Mouse (Mus musculus): ENCODE data around the gene Tpbgl. TPM values are rescaled to one million over a fixed set of nuclear protein-coding genes. Genes with fewer than 3 reads are reported as not detected.

The Tpbgl gene
- polyA plus RNA-seq, 1 experiment = 0.01 TPM

DNA sequence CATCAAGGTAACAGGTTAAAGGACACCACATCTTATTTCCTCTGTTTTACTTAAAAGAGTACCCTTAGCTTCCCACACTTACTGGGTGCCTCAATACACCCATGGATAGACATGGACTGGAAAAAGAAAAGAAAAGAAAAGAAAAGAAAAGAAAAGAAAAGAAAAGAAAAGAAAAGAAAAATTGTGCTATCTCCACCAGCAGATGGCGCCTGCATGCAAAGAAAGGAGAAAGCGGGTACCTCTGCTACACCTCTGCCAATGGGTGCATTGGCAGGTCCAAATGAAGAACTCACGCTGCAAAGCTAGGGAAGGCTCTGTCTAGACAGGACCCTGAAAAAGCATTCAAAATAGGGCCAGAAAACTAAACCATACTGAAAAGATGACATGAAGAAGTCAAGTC lies 8.0 kb downstream of the Tpbgl start:
- TF ChIP-seq GATA1 (IDR thresholded peaks at IDR 0.05; ENCODE audit: low read length) (no peak), TAL1 (IDR thresholded peaks at IDR 0.05; ENCODE audit: low read length) (no peak)
- peaks cover 79% of the 10 kb centered on the region for H3K27me3 ChIP-seq (ENCODE audit: control insufficient read depth)
- H3K9me3 ChIP-seq (ENCODE audit: control insufficient read depth, low read length) = peaks cover 9% of the 10 kb centered on the region
- H3K4me3 ChIP-seq (replicated peaks) = no peak overlapping the region
- H3K36me3 ChIP-seq (ENCODE audit: control insufficient read depth) = no peaks in the 10 kb centered on the region
- H3K4me1 ChIP-seq (ENCODE audit: control insufficient read depth) = no peaks in the 10 kb centered on the region; the same call in 1 of the 2 replicates

DNA sequence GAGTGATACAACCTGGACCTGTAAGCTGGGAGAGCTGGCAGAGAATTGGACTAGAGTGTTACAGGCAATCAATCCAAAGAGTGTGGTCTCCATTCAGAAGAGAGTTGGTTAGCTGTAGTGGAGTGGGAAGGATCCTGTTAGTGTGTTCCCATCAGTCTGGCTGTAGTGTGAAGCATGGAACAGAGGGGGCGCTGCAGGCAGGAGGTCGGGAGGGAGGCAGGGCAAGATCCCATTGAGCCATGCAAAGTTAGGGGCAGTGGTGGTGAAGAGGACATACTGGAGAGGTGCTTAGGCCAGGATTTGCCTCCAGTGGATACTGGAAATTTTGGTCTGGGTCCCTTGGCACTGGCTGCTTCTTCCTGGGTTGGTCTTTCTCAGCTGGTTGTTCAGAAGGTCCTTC lies 8.6 kb downstream of the Tpbgl start:
- Histone ChIP-seq H3K9me3 (ENCODE audit: control insufficient read depth, low read length) (peaks cover 9% of the 10 kb centered on the region), H3K4me1 (ENCODE audit: control insufficient read depth) (no peaks in the 10 kb centered on the region; the same call in 1 of the 2 replicates), H3K36me3 (ENCODE audit: control insufficient read depth) (no peaks in the 10 kb centered on the region), H3K27me3 (ENCODE audit: control insufficient read depth) (peaks cover 73% of the 10 kb centered on the region), H3K4me3 (replicated peaks) (no peak overlapping the region)
- no peak for TF ChIP-seq TAL1 (IDR thresholded peaks at IDR 0.05; ENCODE audit: low read length)
- TF ChIP-seq GATA1 (IDR thresholded peaks at IDR 0.05; ENCODE audit: low read length) = no peak

DNA sequence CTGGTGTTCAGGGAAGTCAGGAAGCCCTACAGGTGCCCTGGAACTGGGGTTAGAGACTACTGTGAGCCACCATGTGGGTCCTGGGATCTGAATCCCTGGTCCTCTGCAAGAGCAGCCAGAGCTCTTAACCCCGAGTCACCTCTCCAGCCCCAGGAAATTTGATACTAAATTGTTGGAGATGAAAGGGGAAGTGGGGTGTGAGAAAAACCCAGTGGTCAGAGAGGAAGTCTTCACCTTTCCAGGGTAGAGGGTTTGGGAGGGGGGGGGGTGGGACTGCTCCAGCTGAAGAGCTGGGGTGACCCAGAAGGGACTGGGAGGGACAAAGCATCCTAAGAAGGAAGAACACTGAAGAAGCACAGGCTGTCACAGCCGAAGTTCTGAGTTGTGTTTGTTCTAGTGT lies 19.3 kb downstream of the Tpbgl start:
- Histone ChIP-seq H3K27me3 (ENCODE audit: control insufficient read depth) (peaks cover 3% of the 10 kb centered on the region), H3K9me3 (ENCODE audit: control insufficient read depth, low read length) (no peaks in the 10 kb centered on the region), H3K4me3 (replicated peaks) (no peak overlapping the region), H3K4me1 (ENCODE audit: control insufficient read depth) (peaks cover 42% of the 10 kb centered on the region), H3K36me3 (ENCODE audit: control insufficient read depth) (peaks cover 43% of the 10 kb centered on the region)
- TF ChIP-seq GATA1 (IDR thresholded peaks at IDR 0.05; ENCODE audit: low read length) (no peak), TAL1 (IDR thresholded peaks at IDR 0.05; ENCODE audit: low read length) (no peak)

DNA sequence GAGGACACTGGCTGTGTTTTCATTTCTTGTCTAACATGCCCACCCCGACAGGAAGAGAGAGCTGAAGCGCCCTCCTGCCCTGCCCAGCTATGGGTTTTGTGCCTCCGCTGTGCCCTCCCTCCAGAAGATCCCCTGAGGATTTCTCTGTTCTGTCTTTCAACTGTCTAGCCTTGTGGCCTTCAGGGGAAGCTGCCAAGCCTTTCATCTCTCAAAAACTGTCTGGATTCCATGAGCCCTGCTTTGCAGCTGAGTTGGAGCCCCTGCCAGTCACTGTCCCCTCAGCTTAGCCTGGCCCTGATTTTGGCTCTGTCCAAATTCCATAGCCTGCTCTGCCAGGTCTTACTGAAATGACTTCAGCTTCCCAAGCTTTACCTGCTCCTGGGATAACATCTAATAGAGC lies 20.1 kb downstream of the Tpbgl start:
- peaks cover 52% of the 10 kb centered on the region for H3K36me3 ChIP-seq (ENCODE audit: control insufficient read depth)
- TF ChIP-seq GATA1 (IDR thresholded peaks at IDR 0.05; ENCODE audit: low read length) (no peak), TAL1 (IDR thresholded peaks at IDR 0.05; ENCODE audit: low read length) (no peak)
- peaks cover 51% of the 10 kb centered on the region for H3K4me1 ChIP-seq (ENCODE audit: control insufficient read depth)
- H3K4me3 ChIP-seq (replicated peaks) = no peak overlapping the region
- H3K27me3 ChIP-seq (ENCODE audit: control insufficient read depth) = peaks cover 3% of the 10 kb centered on the region
- no peaks in the 10 kb centered on the region for H3K9me3 ChIP-seq (ENCODE audit: control insufficient read depth, low read length)

DNA sequence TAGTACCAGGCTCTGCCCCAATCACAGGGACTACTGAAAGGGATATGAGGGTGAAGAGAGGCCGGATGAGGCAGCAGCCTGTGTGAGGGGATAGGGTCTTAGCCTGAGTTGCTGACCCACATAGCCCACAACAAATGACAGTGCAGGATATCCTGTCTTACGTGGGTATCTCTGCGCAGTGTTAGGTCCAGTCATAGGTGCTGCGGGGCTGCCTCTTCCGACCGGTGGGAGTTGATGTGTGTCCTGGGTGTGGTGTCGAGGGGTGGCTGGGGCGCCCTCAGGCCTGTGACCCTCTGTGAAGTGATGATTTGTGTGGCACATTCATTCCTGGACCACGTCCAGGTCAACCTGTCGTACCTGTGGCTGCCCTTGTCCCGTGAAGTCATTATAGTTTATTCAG lies 20.6 kb downstream of the Tpbgl start:
- TF ChIP-seq TAL1 (IDR thresholded peaks at IDR 0.05; ENCODE audit: low read length) (no peak), GATA1 (IDR thresholded peaks at IDR 0.05; ENCODE audit: low read length) (no peak)
- peaks cover 3% of the 10 kb centered on the region for H3K27me3 ChIP-seq (ENCODE audit: control insufficient read depth)
- peaks cover 57% of the 10 kb centered on the region for H3K36me3 ChIP-seq (ENCODE audit: control insufficient read depth)
- peaks cover 55% of the 10 kb centered on the region for H3K4me1 ChIP-seq (ENCODE audit: control insufficient read depth)
- no peaks in the 10 kb centered on the region for H3K9me3 ChIP-seq (ENCODE audit: control insufficient read depth, low read length)
- H3K4me3 ChIP-seq (replicated peaks) = no peak overlapping the region

DNA sequence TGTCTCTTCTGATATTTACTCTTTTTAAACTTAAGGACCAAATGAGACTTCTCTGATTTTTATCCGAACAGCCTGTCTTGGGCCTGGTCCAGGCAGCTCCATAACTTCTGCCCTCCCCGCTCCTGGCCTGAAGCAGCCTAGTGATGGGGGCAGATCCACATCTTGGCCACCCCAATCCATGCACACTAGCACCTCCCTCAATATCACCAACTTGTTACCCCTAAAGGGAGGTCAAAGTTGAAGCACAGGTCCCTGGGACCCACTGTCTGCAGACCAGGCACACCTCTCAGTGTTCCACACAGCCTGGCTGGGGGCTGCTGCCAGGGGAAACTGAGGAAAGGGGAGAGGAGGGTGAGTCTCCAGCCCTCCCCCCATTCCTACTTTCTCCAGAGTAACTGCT lies 21.8 kb downstream of the Tpbgl start:
- H3K27me3 ChIP-seq (ENCODE audit: control insufficient read depth) = no peaks in the 10 kb centered on the region; the same call in none of the 2 replicates
- peaks cover 69% of the 10 kb centered on the region for H3K36me3 ChIP-seq (ENCODE audit: control insufficient read depth)
- no peak overlapping the region for H3K4me3 ChIP-seq (replicated peaks)
- no peaks in the 10 kb centered on the region for H3K9me3 ChIP-seq (ENCODE audit: control insufficient read depth, low read length)
- H3K4me1 ChIP-seq (ENCODE audit: control insufficient read depth) = peaks cover 67% of the 10 kb centered on the region
- no peak for TF ChIP-seq GATA1 (IDR thresholded peaks at IDR 0.05; ENCODE audit: low read length)

DNA sequence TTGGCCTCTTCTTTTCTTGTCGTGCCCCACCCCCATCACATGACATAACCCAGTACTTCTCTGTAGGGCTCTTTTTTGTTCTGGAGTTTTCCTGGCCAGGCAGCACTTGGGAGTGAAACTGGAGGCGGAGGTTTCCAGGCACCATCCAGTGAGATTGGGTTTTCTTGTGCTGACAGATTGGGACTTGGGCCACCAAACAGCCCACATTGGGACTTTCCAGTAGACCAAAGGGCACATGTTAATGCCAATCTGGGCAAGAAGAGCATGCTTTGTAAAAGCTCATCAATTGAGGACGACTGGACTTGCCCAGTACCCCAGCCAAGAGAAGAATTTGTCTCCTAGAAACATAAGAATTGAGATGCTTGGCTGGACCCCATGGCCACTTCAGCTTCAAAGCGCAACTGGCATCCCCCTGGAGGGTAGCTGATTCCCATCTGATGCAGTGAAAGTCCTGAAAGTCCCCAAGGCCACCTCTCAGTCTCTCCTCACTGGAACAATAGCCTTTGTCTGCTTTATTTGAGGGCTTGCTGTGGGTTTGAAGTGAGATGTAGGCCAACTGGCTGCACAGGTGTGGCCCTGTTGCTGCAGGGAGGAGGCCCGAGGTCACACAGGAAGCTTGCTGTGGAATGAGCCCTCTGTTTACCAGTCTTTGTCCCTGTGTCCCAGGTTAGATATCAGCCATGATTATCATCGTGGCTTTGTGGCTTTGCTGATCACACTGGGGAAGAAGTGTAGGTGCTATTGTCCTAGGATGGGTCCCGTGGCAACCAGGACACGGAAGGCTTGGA lies 22.8 kb downstream of the Tpbgl start:
- Histone ChIP-seq H3K9me3 (ENCODE audit: control insufficient read depth, low read length) (no peaks in the 10 kb centered on the region), H3K4me3 (replicated peaks) (no peak overlapping the region), H3K27me3 (ENCODE audit: control insufficient read depth) (no peaks in the 10 kb centered on the region; the same call in 1 of the 2 replicates), H3K4me1 (ENCODE audit: control insufficient read depth) (peaks cover 76% of the 10 kb centered on the region), H3K36me3 (ENCODE audit: control insufficient read depth) (peaks cover 79% of the 10 kb centered on the region)
- TF ChIP-seq GATA1 (IDR thresholded peaks at IDR 0.05; ENCODE audit: low read length) = no peak
- no peak for TF ChIP-seq TAL1 (IDR thresholded peaks at IDR 0.05; ENCODE audit: low read length)

DNA sequence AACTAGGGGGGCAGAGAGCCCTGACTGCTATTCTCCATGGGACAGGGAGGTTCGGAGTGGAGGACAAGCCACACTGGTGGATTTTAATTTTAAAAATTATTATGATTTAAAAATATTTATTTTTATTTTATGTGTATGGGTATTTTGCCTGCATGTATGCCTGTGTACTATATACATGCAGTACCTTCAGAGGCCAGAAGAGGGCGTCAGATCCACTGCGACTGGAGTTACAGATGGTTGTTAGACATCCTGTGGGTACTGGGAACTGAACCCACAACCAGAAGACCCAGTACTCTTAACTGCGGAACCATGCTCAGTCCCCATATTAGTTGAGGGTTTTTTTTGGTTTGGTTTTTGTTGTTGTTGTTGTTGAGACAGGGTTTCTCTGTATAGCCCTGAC lies 28.2 kb downstream of the Tpbgl start:
- peaks cover 85% of the 10 kb centered on the region for H3K4me1 ChIP-seq (ENCODE audit: control insufficient read depth)
- no peak for TF ChIP-seq GATA1 (IDR thresholded peaks at IDR 0.05; ENCODE audit: low read length)
- no peak for TF ChIP-seq TAL1 (IDR thresholded peaks at IDR 0.05; ENCODE audit: low read length)

DNA sequence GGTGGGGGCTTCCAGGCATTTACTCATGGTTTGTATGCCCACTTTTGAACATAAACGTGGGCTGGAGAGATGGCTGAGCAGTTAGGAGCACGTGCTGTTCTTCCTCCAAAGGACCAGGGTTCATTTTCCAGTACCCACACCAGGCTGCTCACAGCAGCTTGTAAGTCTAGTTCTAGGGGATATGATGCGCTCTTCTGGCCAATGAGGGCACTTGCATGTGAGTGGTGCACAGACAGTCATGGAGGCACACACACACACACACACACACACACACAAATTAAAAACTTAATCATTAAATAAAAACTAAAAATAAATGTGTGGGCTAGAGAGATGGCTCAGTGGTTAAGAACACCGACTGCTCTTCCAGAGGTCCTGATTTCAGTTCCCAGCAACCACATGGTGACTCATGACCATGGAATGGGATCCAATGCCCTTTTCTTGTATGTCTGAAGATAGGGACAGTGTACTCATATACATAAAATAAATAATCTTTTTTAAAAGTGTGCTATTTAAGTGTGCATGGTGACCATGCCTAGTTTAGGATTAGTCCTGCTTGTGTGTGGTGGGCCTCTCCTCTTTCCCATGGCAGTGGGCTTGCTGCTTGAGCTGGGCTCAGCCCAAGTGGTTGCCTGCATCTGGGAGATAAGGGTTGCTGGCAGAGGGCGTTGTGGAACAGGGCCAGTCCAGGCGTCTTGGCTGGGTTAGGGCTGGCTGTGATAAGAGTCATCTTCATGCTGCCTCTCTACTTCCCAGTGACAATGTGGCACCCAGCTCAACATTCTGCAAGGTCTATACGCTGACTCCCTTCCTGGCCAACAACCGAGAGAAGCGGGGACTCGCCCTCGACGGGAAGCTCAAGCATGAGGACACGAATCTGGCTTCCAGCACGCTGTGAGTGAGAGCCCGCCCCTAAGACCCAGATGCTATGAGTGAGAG lies 32.8 kb downstream of the Tpbgl start:
- H3K4me1 ChIP-seq (ENCODE audit: control insufficient read depth) = peaks cover 83% of the 10 kb centered on the region
- peaks cover 94% of the 10 kb centered on the region for H3K36me3 ChIP-seq (ENCODE audit: control insufficient read depth)
- no peaks in the 10 kb centered on the region for H3K27me3 ChIP-seq (ENCODE audit: control insufficient read depth)
- TF ChIP-seq GATA1 (IDR thresholded peaks at IDR 0.05; ENCODE audit: low read length) = peak; percentile 97
- TF ChIP-seq TAL1 (IDR thresholded peaks at IDR 0.05; ENCODE audit: low read length) = peak; percentile 99
- H3K4me3 ChIP-seq (replicated peaks) = peak overlapping the region; percentile 72
- H3K9me3 ChIP-seq (ENCODE audit: control insufficient read depth, low read length) = no peaks in the 10 kb centered on the region

More for the DNA sequence above, 28.2 kb downstream of the Tpbgl start:
- Histone ChIP-seq H3K27me3 (ENCODE audit: control insufficient read depth) (no peaks in the 10 kb centered on the region), H3K4me3 (replicated peaks) (peak overlapping the region; percentile 72), H3K9me3 (ENCODE audit: control insufficient read depth, low read length) (no peaks in the 10 kb centered on the region), H3K36me3 (ENCODE audit: control insufficient read depth) (peaks cover 97% of the 10 kb centered on the region)
